Mouse (Mus musculus): ENCODE data around the gene Cidec. TPM values are rescaled to one million over a fixed set of nuclear protein-coding genes. Genes with fewer than 3 reads are reported as not detected.

Cidec gene
- total and polyA plus RNA-seq, 3 experiments: not detected

DNA sequence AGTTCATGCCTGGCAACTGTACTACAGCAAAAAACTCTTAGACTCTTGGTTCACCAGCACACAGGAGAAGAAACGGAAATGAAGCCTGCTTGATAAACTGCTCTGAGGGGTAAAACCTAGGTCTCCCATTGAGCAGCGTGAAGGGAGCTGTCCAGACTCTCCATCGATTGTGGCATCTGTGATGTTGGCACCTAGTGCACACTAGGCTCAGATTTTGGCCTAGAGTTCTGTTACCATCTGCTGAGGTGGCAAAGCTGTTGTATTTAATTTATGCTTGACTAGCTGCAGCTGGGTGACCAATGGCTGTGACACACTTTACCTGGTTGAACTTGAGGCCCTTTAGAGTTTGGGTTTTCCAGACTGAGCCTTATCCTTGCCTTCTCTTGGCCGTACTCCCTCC lies 12.1 kb upstream of the Cidec start:
- Histone ChIP-seq H3K36me3 (ENCODE audit: control insufficient read depth in 1 of 2, insufficient read depth in 2 of 2, low read length in 2 of 2) (peaks cover 10 to 12% of the 10 kb centered on the region in 2 experiments), H3K9ac (ENCODE audit: control insufficient read depth, low read depth, low read length, poor library complexity, severe bottlenecking) (no peak overlapping the region), H3K4me1 (ENCODE audit: control insufficient read depth in 1 of 2, insufficient read depth in 2 of 2, low read length in 2 of 2) (peaks cover 4 to 11% of the 10 kb centered on the region in 2 experiments), H3K79me2 (ENCODE audit: control insufficient read depth, insufficient read depth, low read length, poor library complexity) (peaks cover 16% of the 10 kb centered on the region), H3K9me3 (replicated peaks; ENCODE audit: insufficient read depth, low read length) (no peaks in the 10 kb centered on the region), H3K27ac (ENCODE audit: control insufficient read depth, low read depth, low read length) (no peak overlapping the region), H3K4me3 (ENCODE audit: control insufficient read depth in 1 of 2, insufficient read depth in 1 of 2, low read depth in 2 of 2, low read length in 2 of 2) (no peak overlapping the region), H3K27me3 (ENCODE audit: control insufficient read depth in 1 of 2, insufficient read depth in 2 of 2, low read length in 2 of 2) (no peaks in the 10 kb centered on the region; a peak in 1 of 4 replicates)
- TF ChIP-seq ETS1 (IDR thresholded peaks at IDR 0.05; ENCODE audit: low read depth, low read length): no peak
- no peak for TF ChIP-seq MYB (IDR thresholded peaks at IDR 0.05; ENCODE audit: low read depth, low read length)
- no peak for TF ChIP-seq ZNF384 (IDR thresholded peaks at IDR 0.05; ENCODE audit: low read depth, low read length)
- no peak for TF ChIP-seq RAD21 (IDR thresholded peaks at IDR 0.05; ENCODE audit: low read depth, low read length)
- TF ChIP-seq MYC (IDR thresholded peaks at IDR 0.05; ENCODE audit: low read depth, low read length): no peak
- DNase-seq (ENCODE audit: low read depth, low spot score): no peak

DNA sequence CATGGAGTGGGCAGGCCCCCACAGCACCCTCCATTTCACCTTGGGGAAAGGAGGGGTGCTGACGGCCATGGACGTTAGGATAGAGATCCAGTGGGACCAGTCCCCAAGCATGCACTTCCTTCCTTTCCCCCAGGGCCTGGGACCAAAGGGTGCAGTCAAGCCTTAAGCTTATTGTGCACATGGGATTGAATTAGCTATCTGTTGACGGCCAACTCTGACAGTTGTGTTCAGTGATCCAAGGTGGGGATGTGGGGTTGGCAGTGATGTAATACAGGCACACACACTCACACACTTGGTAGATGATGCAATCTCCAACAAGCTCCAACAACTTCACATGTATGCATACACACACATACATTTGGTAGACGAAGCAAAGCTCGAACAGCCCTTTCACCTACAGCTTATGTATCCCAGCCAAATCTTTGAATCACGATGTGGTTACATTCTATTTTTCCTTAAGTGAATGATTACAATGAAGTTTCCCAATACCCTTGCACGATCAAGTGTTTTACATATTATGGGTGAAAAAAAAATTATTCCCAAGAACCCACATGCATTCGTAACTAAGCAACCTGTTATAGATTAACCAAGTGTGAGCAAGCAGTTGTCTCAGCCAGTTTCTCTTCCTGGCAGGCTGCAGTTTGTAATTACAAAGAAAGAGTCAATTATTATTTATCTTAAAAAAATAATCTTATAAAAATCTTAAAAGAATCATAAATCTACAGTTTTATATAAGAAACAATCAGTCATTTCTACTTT lies 8.8 kb upstream of the Cidec start:
- H3K9me3 ChIP-seq (replicated peaks; ENCODE audit: insufficient read depth, low read length): no peaks in the 10 kb centered on the region
- peaks cover 18% of the 10 kb centered on the region for H3K79me2 ChIP-seq (ENCODE audit: control insufficient read depth, insufficient read depth, low read length, poor library complexity)
- TF ChIP-seq ETS1 (IDR thresholded peaks at IDR 0.05; ENCODE audit: low read depth, low read length) (0 out of 2 replicates have a peak, but pooled peaks have one; percentile 21), ZKSCAN1 (IDR thresholded peaks at IDR 0.05; ENCODE audit: low read depth, low read length) (no peak), ZC3H11A (IDR thresholded peaks at IDR 0.05; ENCODE audit: low read depth, low read length) (no peak), EP300 (IDR thresholded peaks at IDR 0.05; ENCODE audit: low read depth in 1 of 2, low read length in 2 of 2) (no peak), BHLHE40 (IDR thresholded peaks at IDR 0.05; ENCODE audit: borderline replicate concordance, low read depth, low read length) (no peak)
- H3K4me1 ChIP-seq (ENCODE audit: control insufficient read depth in 1 of 2, insufficient read depth in 2 of 2, low read length in 2 of 2): peaks cover 4 to 16% of the 10 kb centered on the region in 2 experiments
- H3K9ac ChIP-seq (ENCODE audit: control insufficient read depth, low read depth, low read length, poor library complexity, severe bottlenecking): no peak overlapping the region
- DNase-seq (ENCODE audit: low read depth, low spot score): no peak
- no peak overlapping the region for H3K27ac ChIP-seq (ENCODE audit: control insufficient read depth, low read depth, low read length)
- peaks cover 12 to 13% of the 10 kb centered on the region in 2 experiments for H3K36me3 ChIP-seq (ENCODE audit: control insufficient read depth in 1 of 2, insufficient read depth in 2 of 2, low read length in 2 of 2)
- no peaks in the 10 kb centered on the region for H3K27me3 ChIP-seq (ENCODE audit: control insufficient read depth in 1 of 2, insufficient read depth in 2 of 2, low read length in 2 of 2)
- H3K4me3 ChIP-seq (ENCODE audit: control insufficient read depth in 1 of 2, insufficient read depth in 1 of 2, low read depth in 2 of 2, low read length in 2 of 2): no peak overlapping the region

DNA sequence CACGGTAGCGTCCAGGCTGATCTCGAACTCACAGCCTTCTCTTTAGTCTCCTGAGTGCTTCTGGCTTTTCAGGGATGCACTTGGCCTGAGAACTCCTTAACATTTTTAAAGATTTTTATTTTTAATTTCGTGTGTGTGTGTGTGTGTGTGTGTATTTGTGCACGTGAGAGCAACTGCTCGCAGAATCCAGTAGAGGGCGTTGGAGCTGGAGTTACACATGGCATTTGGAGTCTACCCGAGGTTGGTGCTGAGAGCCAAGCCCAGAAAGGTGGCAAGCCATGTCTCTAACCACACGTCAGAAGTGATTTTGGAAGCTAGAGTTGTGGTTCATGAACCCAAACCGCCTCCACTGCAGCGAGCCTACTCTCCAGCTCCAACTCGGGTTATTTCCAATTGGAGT lies 7.5 kb upstream of the Cidec start:
- H3K9ac ChIP-seq (ENCODE audit: control insufficient read depth, low read depth, low read length, poor library complexity, severe bottlenecking): peak overlapping the region; percentile 94
- DNase-seq (ENCODE audit: low read depth, low spot score): peak; percentile 63
- TF ChIP-seq MAX (IDR thresholded peaks at IDR 0.05; ENCODE audit: low read length): peak; percentile 55; the same call in 1 of the 2 replicates
- TF ChIP-seq USF1 (IDR thresholded peaks at IDR 0.05; ENCODE audit: low read depth, low read length): peak; percentile 21; the same call in 1 of the 2 replicates
- peak; percentile 90 for TF ChIP-seq BHLHE40 (IDR thresholded peaks at IDR 0.05; ENCODE audit: borderline replicate concordance, low read depth, low read length)
- TF ChIP-seq CHD1 (IDR thresholded peaks at IDR 0.05; ENCODE audit: low read depth, low read length): peak; percentile 52; the same call in 1 of the 2 replicates
- peak; percentile 28 to 55 (median 51); a peak in 5 of 6 replicates for TF ChIP-seq CTCF (IDR thresholded peaks at IDR 0.05 in 2 of 3, conservative IDR thresholded peaks at IDR 0.05 in 1 of 3; ENCODE audit: control insufficient read depth in 1 of 3, insufficient read depth in 1 of 3, low read depth in 2 of 3, low read length in 3 of 3, poor library complexity in 1 of 3, severe bottlenecking in 1 of 3)
- TF ChIP-seq GABPA (IDR thresholded peaks at IDR 0.05; ENCODE audit: low read depth, low read length): no peak
- TF ChIP-seq JUND (IDR thresholded peaks at IDR 0.05; ENCODE audit: low read depth, low read length): 0 out of 2 replicates have a peak, but pooled peaks have one; percentile 21
- no peak for TF ChIP-seq TBP (IDR thresholded peaks at IDR 0.05; ENCODE audit: low read depth, low read length)
- peak; percentile 20; the same call in 1 of the 2 replicates for TF ChIP-seq SMC3 (IDR thresholded peaks at IDR 0.05; ENCODE audit: low read depth, low read length)
- peak; percentile 68; the same call in 1 of the 2 replicates for TF ChIP-seq MYC (IDR thresholded peaks at IDR 0.05; ENCODE audit: low read depth, low read length)
- peak overlapping the region; percentile 55; the same call in 1 of the 2 replicates for H3K27ac ChIP-seq (ENCODE audit: control insufficient read depth, low read depth, low read length)
- no peaks in the 10 kb centered on the region for H3K27me3 ChIP-seq (ENCODE audit: control insufficient read depth in 1 of 2, insufficient read depth in 2 of 2, low read length in 2 of 2)
- no peaks in the 10 kb centered on the region for H3K9me3 ChIP-seq (replicated peaks; ENCODE audit: insufficient read depth, low read length)
- H3K79me2 ChIP-seq (ENCODE audit: control insufficient read depth, insufficient read depth, low read length, poor library complexity): peaks cover 18% of the 10 kb centered on the region
- peaks cover 4 to 16% of the 10 kb centered on the region in 2 experiments for H3K4me1 ChIP-seq (ENCODE audit: control insufficient read depth in 1 of 2, insufficient read depth in 2 of 2, low read length in 2 of 2)
- H3K36me3 ChIP-seq (ENCODE audit: control insufficient read depth in 1 of 2, insufficient read depth in 2 of 2, low read length in 2 of 2): peaks cover 12 to 13% of the 10 kb centered on the region in 2 experiments
- H3K4me3 ChIP-seq (ENCODE audit: control insufficient read depth in 1 of 2, insufficient read depth in 1 of 2, low read depth in 2 of 2, low read length in 2 of 2): peak overlapping the region; percentile 85 to 89

Measured in MEL (cell line).